Mouse (Mus musculus): ENCODE measurements around the gene Pcsk4.

Gene Pcsk4

DNA sequence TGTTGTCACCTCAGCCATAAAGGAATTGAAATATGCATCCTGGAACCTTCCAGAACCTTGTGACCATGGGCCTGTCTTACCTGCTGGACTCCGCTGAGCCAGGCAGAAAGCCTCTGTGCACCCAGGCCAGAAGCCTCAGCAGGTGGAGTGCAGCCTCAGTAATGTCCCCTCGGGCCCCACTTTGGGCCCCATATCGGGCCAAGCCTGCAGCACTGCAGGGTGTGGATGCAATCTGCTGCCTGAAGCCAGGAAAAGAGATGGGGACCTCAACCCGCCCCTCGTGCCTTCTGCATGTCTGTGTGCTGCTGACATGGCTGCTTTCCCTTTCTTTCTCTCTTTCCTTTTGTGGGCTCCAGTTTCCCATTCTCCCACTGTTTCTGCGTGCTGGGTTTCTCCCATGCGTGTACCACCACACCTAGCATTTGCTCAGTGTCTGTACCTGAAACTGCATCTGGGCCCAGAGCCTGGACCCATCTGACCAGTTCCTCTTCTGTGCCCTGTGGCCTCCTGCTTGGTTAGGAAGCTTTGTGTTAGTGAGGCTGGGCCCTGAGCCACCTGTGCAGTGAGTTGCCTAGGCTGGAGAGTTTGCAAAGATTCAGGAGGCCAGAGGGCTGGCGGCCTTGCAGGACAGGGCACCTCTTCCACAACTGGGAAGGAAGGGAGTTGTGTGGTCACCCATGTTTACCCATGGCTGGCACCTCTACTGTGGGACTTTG is 57.3 kb downstream of the Pcsk4 start:
- DNase-seq (ENCODE audit: low spot score in 2 of 2) = no peak

Measured in spleen, postnatal 10 days (tissue).